Comparison of ENCODE assay signal across 9 mouse cellular contexts in genomic region chr3:83767121-83767520, GRCm38 (mm10). TPM values are rescaled to one million over a fixed set of nuclear protein-coding genes. Genes with fewer than 3 reads are reported as not detected.
DNase-seq lines count a peak whose midpoint lies in the region; ATAC-seq and TF ChIP-seq lines count a peak whose summit lies in the region.
"Had no signal": no experiment of that assay in that cellular context is flagged by ENCODE, and none has a peak within 500 bp of the region (broad histone marks: within the 10 kb centered on the region; RNA-seq: fewer than 3 reads in every experiment).

No protein-coding gene starts in this region.

- no peaks in the 10 kb centered on the region for H3K9me3 ChIP-seq in heart, embryonic 12.5 days (replicated peaks)
- no peaks in the 10 kb centered on the region for H3K9me3 ChIP-seq in ES-Bruce4 (replicated peaks; ENCODE audit: control insufficient read depth, insufficient read depth, low read length, poor library complexity, severe bottlenecking)
- no peaks in the 10 kb centered on the region for H3K9me3 ChIP-seq in forebrain, postnatal 0 days (ENCODE audit: low read length)
- no peaks in the 10 kb centered on the region for H3K9me3 ChIP-seq in liver, embryonic 13.5 days (replicated peaks)

- no peak for DNase-seq in heart, adult 8-10 months (ENCODE audit: low spot score)
- no peak for DNase-seq in forebrain, postnatal 0 days
- DNase-seq in liver, embryonic 13.5 days: no peak
- DNase-seq in adrenal gland, postnatal 4 days (ENCODE audit: low spot score in 2 of 2): no peak
- no peak for DNase-seq in thymus, postnatal 25 days

- H3K4me2 ChIP-seq in heart, embryonic 12.5 days: peak overlapping the region; percentile 87
- peak overlapping the region; percentile 98 for H3K4me2 ChIP-seq in forebrain, postnatal 0 days (ENCODE audit: low read depth)
- peak overlapping the region; percentile 66 for H3K4me2 ChIP-seq in liver, embryonic 13.5 days

- H3K4me3 ChIP-seq in heart, embryonic 12.5 days: peak overlapping the region; percentile 61
- peak overlapping the region; percentile 76; the same call in 1 of the 2 replicates for H3K4me3 ChIP-seq in ES-Bruce4 (ENCODE audit: low read depth, low read length)
- H3K4me3 ChIP-seq in forebrain, postnatal 0 days (ENCODE audit: low read depth, low read length): peak overlapping the region; percentile 61
- no peak overlapping the region; the same call in 1 of the 2 replicates for H3K4me3 ChIP-seq in liver, embryonic 13.5 days (replicated peaks)
- H3K4me3 ChIP-seq: myocyte had no signal

- no peak overlapping the region for H3K27ac ChIP-seq in heart, embryonic 12.5 days (ENCODE audit: poor library complexity, severe bottlenecking)
- H3K27ac ChIP-seq in ES-Bruce4 (ENCODE audit: insufficient read depth, low read length): no peak overlapping the region
- no peak overlapping the region for H3K27ac ChIP-seq in forebrain, postnatal 0 days (ENCODE audit: low read depth, low read length)
- no peak overlapping the region for H3K27ac ChIP-seq in liver, embryonic 13.5 days

- H3K27me3 ChIP-seq in heart, embryonic 12.5 days (replicated peaks): peaks cover 53% of the 10 kb centered on the region
- H3K27me3 ChIP-seq in ES-Bruce4 (ENCODE audit: control insufficient read depth, insufficient read depth, low read length, poor library complexity, severe bottlenecking): no peaks in the 10 kb centered on the region
- H3K27me3 ChIP-seq in forebrain, postnatal 0 days (ENCODE audit: insufficient read depth, low read length): no peaks in the 10 kb centered on the region; the same call in 1 of the 2 replicates
- peaks cover 65% of the 10 kb centered on the region for H3K27me3 ChIP-seq in liver, embryonic 13.5 days

- TF ChIP-seq CTCF in ES-Bruce4 (IDR thresholded peaks at IDR 0.05; ENCODE audit: low read depth, low read length): no peak
- TF ChIP-seq CTCF in forebrain, postnatal 0 days (IDR thresholded peaks at IDR 0.05; ENCODE audit: low read depth): no peak

- H3K4me1 ChIP-seq in heart, embryonic 12.5 days (replicated peaks): peaks cover 9% of the 10 kb centered on the region
- H3K4me1 ChIP-seq in ES-Bruce4 (ENCODE audit: control insufficient read depth, insufficient read depth, low read length): no peaks in the 10 kb centered on the region
- peaks cover 10% of the 10 kb centered on the region; the same call in 1 of the 2 replicates for H3K4me1 ChIP-seq in forebrain, postnatal 0 days (ENCODE audit: insufficient read depth)
- peaks cover 13% of the 10 kb centered on the region; the same call in 1 of the 2 replicates for H3K4me1 ChIP-seq in liver, embryonic 13.5 days (replicated peaks)

- no peak for ATAC-seq in heart, embryonic 12.5 days (ENCODE audit: insufficient number of reproducible peaks, low FRiP score)
- no peak for ATAC-seq in forebrain, postnatal 0 days
- no peak for ATAC-seq in liver, embryonic 13.5 days (ENCODE audit: low read depth)
- no peak for ATAC-seq in CD4-positive, CD25-positive, alpha-beta regulatory T cell, adult 4 months

- TF ChIP-seq EP300 in ES-Bruce4 (IDR thresholded peaks at IDR 0.05; ENCODE audit: insufficient read depth, low read depth, low read length): no peak

- no peak for TF ChIP-seq POLR2A in ES-Bruce4 (IDR thresholded peaks at IDR 0.05; ENCODE audit: insufficient read depth, low read length)

- WGBS in heart, embryonic 12.5 days: 10% methylated on average over 10 of the region's 10 CpGs
- WGBS in forebrain, postnatal 0 days: 10% methylated on average over 10 of the region's 10 CpGs
- 9% methylated on average over 10 of the region's 10 CpGs for WGBS in liver, embryonic 13.5 days (ENCODE audit: insufficient replicate concordance)

- H3K36me3 ChIP-seq in heart, embryonic 12.5 days: no peaks in the 10 kb centered on the region
- H3K36me3 ChIP-seq in ES-Bruce4 (ENCODE audit: control insufficient read depth, insufficient read depth, low read length, poor library complexity, severe bottlenecking): peaks cover 3% of the 10 kb centered on the region; the same call in 1 of the 2 replicates
- H3K36me3 ChIP-seq in forebrain, postnatal 0 days (ENCODE audit: insufficient read depth): no peaks in the 10 kb centered on the region; the same call in 1 of the 2 replicates
- H3K36me3 ChIP-seq in liver, embryonic 13.5 days: no peaks in the 10 kb centered on the region

- H3K9ac ChIP-seq in heart, embryonic 12.5 days: peak overlapping the region; percentile 73
- H3K9ac ChIP-seq in ES-Bruce4 (ENCODE audit: low read depth, poor library complexity, severe bottlenecking): peak overlapping the region; percentile 63; the same call in 1 of the 2 replicates
- H3K9ac ChIP-seq in forebrain, postnatal 0 days: peak overlapping the region; percentile 60
- H3K9ac ChIP-seq in liver, embryonic 13.5 days: no peak overlapping the region

RNA-seq across cellular contexts. Expression of gene Sfrp2, which starts 1.0 kb away (rescaled TPM):
- 141 and 179 TPM in 2 replicates for polyA plus RNA-seq in heart, embryonic 12.5 days (2016; fragmentation: Nextera tagmentation; extraction: Ambion mirVana)
- total RNA-seq in heart, adult 8-10 months (2022): 1 to 10 TPM; 2.5 to 3.5 (median 3.1) TPM
- polyA plus RNA-seq in ES-Bruce4 (2011; ENCODE audit: insufficient read depth, insufficient read length, low read depth, missing spikeins): 8.5 and 12.2 TPM in 2 replicates
- total RNA-seq in forebrain, postnatal 0 days (2014; rRNA removed): 13.8 and 26.3 TPM in 2 replicates
- polyA plus RNA-seq in forebrain, postnatal 0 days (2015; fragmentation: Nextera tagmentation; extraction: Ambion mirVana): 20.1 and 24.2 TPM in 2 replicates
- polyA plus RNA-seq in liver, embryonic 13.5 days (2015; fragmentation: Nextera tagmentation; extraction: Ambion mirVana): 7.9 and 8.5 TPM in 2 replicates
- total RNA-seq in adrenal gland, postnatal 4 days (2021): 10 to 100 TPM; 17.7 to 31.4 TPM
- polyA plus RNA-seq in CD4-positive, CD25-positive, alpha-beta regulatory T cell, adult 4 months (2017; shearing (Covaris generic)): 1 to 10 TPM; 7.2 to 9.0 TPM
